Mouse (Mus musculus) cerebellum, adult 2 months (tissue): ENCODE measurements around the gene Pard6a. TPM values are rescaled to one million over a fixed set of nuclear protein-coding genes. Genes with fewer than 3 reads are reported as not detected.
A peak's percentile ranks its signal among the peaks of the same experiment; 100 is the strongest.

ENCODE experiments used
- DNase-seq, 2 experiments: peaks; one replicate each; pipeline ENCODE4 v3.0.0; 2021
- H3K27ac ChIP-seq: fragments of 200-500 bp; 2 replicates; pipeline ENCODE4 v1.5.1; 2012; ENCODE audit warnings: low read length, control low read depth, inconsistent platforms; ENCODE audit not compliant: insufficient read depth
- H3K27me3 ChIP-seq: fragments of 200-500 bp; 2 replicates; pipeline ENCODE4 v1.6.1; 2012; ENCODE audit warnings: inconsistent platforms, mild to moderate bottlenecking, low read length, moderate library complexity; ENCODE audit not compliant: control insufficient read depth, insufficient read depth
- H3K4me1 ChIP-seq: fragments of 200-500 bp; 2 replicates; pipeline ENCODE4 v1.6.1; 2011; ENCODE audit warnings: low read length; ENCODE audit not compliant: control insufficient read depth, insufficient read depth
- H3K4me3 ChIP-seq: fragments of 200-500 bp; replicated peaks from 2 replicates; pipeline ENCODE3; 2011; ENCODE audit warnings: mild to moderate bottlenecking, low read depth, low read length, control low read depth; ENCODE audit not compliant: insufficient read depth
- CTCF ChIP-seq: fragments of 200-500 bp; IDR thresholded peaks from 2 replicates; pipeline ENCODE4 v1.5.1; 2011; ENCODE audit warnings: low read depth, mild to moderate bottlenecking, control low read depth, low read length, moderate library complexity, borderline replicate concordance; ENCODE audit not compliant: insufficient read depth
- POLR2A ChIP-seq: fragments of 200-500 bp; IDR thresholded peaks from 2 replicates; pipeline ENCODE4 v1.6.1; 2011; ENCODE audit warnings: low read length, control low read depth, borderline replicate concordance; ENCODE audit not compliant: insufficient read depth
- WGBS: fragments of 180-500 bp; shearing (Covaris S2); methylation state at CpG from one replicate; pipeline ENCODE4 v1.1.7; 2018; 5-methylcytosine and 5-hydroxymethylcytosine counted together
- polyA plus RNA-seq: library from polyadenylated mRNA; depleted of rRNA; stranded (reverse); fragments of >200 nt; gene quantifications from 2 replicates; pipeline ENCODE4 v1.2.3, GENCODE M21; 2012

The Pard6a gene
- polyA plus RNA-seq, 1 experiment = 128 TPM

DNA sequence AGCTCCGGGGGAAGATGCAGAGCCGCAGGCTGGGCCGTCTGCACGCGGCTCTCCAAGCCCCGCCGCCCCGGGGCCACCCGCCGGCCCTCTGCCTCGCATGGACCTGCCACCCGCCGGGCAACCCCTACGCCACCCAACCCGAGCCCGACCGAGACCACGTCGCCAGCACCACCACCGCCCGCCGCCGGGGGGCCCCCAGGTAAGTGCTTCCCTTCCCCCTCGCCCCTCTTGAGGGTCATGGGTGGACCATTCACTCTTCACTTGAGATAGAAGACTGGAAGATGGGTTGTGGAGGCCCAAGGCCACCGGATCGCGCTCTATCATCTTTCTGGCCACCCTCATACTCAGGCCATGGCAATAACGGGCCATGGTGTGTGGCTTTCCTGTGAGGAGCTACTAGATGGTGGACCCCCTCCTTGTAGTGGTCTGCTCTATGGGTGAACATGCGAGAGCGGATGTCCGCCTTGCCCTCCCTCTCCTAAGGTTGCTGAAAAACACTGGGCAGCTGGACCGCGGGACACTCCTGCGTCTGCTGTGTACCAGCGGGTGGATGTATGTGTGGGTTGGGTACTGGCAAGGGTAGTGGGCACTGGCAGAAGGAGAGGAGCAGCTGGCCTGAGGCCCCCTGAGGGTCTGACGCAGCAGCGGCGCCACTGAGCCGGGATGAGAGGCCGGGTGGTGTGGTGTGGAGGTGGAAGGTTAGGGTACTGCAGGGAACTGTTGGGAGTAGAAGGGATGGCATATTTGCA, 6.7 kb upstream of the Pard6a start:
- DNase-seq = peak; percentile 75 to 79
- peak overlapping the region; percentile 89 for H3K4me3 ChIP-seq
- no peaks in the 10 kb centered on the region for H3K27me3 ChIP-seq
- 1% methylated on average over 40 of the region's 40 CpGs for WGBS
- H3K27ac ChIP-seq = peak overlapping the region; percentile 86
- peaks cover 20% of the 10 kb centered on the region for H3K4me1 ChIP-seq
- TF ChIP-seq CTCF = peak; percentile 35; the same call in 1 of the 2 replicates
- TF ChIP-seq POLR2A = 0 out of 2 replicates have a peak, but pooled peaks have one; percentile 5

DNA sequence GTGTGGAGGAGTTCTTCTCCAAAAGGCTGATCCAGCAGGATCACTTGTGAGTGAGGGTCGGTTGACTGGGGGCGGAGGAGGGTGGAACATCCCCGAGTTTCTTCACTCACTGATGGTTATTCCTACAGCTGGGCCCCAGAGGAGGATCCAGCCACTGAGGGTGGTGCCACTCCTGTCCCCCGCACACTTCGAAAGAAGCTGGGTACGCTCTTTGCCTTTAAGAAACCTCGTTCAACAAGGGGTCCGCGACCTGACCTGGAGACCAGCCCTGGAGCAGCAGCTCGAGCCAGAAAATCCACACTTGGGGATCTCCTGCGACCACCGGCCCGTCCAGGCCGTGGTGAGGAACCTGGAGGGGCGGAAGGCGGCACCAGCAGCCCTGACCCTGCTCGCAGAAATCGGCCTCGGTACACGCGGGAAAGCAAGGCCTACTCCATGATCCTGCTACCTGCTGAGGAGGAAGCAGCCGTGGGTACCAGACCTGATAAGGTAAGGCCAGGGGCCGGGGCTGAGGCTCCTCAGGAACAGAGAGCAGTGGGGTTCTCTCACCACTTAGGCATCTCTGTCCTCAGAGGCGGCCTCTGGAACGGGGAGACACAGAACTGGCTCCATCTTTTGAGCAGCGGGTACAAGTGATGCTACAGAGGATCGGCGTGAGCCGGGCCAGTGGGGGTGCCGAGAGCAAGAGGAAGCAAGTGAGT, 5.7 kb upstream of the Pard6a start:
- peak in 1 of 2 experiments; percentile 51 for DNase-seq
- Histone ChIP-seq H3K27ac (peak overlapping the region; percentile 86), H3K4me1 (peaks cover 27% of the 10 kb centered on the region), H3K27me3 (no peaks in the 10 kb centered on the region), H3K4me3 (peak overlapping the region; percentile 89)
- TF ChIP-seq POLR2A (no peak), CTCF (no peak)
- WGBS = 23% methylated on average over 30 of the region's 30 CpGs

DNA sequence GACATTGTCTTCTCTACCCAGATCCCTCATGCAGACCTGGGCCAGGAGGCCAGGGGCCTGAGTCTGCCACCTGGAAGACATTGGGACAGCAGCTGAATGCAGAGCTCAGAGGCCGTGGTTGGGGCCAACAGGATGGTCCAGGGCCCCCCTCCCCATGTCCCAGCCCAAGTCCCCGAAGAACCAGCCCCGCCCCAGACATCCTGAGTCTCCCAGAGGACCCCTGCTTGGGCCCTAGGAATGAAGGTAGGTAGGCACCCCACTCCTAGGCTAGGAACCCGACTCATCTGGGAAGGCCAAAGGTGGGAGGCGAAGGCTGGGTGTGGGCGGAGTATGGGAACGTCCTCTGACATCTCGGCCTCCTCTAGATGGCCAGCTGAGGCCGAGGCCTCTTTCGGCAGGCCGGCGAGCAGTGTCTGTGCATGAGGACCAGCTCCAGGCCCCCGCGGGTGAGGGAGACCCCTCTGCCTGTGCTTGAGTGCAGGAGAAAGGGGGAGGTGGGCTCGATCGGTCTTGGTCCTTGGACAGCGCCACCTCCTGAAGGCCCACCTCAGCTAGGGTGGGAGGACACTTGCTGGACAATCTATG, 3.7 kb upstream of the Pard6a start:
- Histone ChIP-seq H3K27me3 (no peaks in the 10 kb centered on the region), H3K4me3 (no peak overlapping the region), H3K4me1 (peaks cover 27% of the 10 kb centered on the region), H3K27ac (no peak overlapping the region)
- no peak for TF ChIP-seq POLR2A
- no peak for DNase-seq
- 86% methylated on average over 17 of the region's 17 CpGs for WGBS

DNA sequence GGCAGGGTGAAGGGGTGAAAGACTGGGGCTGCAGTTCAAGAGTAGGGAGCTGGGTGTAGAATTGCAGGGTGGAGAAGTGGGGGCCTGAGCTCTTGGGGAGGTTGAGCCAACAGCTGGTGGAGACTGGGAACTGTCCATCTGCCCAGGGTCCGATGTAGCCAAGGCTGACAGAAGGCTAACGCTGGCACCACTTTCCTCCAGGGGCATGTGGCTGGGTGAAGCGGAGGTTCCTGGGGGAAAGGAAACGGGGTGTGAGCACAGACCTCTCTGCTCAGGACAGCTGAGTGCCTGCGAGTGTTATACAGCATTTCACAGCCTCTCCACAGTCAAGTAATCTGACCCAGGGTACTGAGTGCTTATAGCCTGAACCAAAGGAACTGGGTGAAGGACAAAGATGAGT, 2.2 kb upstream of the Pard6a start:
- WGBS = 15% methylated on average over 5 of the region's 5 CpGs
- no peak for DNase-seq
- Histone ChIP-seq H3K27ac (no peak overlapping the region), H3K4me3 (no peak overlapping the region), H3K4me1 (peaks cover 39% of the 10 kb centered on the region), H3K27me3 (no peaks in the 10 kb centered on the region)
- no peak for TF ChIP-seq POLR2A
- TF ChIP-seq CTCF = no peak

DNA sequence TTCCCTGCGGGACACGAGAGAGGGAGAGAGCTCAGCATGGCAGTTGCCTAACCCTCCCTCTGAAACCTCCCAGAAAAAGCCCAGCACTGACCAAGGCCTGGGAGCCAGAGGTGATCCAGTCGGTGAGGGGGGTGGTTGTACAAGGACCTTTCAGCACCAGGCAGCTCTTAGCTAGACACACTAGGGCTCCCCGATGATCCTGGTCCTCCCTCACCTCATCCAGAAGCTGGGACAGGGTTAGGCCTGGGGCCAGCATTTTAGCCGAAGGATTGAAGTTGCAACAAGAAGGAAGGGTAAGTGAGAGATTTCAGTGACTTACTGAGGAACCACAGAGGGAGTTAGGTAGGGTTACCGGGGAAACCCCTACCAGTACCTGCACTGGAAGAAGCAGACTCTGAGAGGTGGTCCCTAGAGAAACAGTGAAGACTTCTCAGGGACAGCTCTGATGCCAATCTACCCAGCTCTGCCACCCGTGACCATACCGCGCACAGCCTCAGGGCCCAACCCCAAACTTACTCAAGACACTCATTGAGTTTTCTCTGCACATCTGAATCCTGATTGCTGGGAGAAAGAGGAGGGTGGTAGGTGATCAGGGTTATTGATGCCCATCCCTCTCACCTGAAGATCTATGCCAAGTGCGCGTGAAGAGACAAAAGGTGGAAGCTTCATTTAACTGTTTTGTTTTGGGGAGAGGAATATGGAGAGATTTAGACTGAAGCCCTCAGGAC, 1.3 kb upstream of the Pard6a start:
- Histone ChIP-seq H3K27me3 (no peaks in the 10 kb centered on the region), H3K27ac (no peak overlapping the region), H3K4me1 (peaks cover 49% of the 10 kb centered on the region), H3K4me3 (no peak overlapping the region)
- WGBS = 73% methylated on average over 11 of the region's 11 CpGs
- DNase-seq = no peak
- TF ChIP-seq POLR2A (no peak), CTCF (no peak)

DNA sequence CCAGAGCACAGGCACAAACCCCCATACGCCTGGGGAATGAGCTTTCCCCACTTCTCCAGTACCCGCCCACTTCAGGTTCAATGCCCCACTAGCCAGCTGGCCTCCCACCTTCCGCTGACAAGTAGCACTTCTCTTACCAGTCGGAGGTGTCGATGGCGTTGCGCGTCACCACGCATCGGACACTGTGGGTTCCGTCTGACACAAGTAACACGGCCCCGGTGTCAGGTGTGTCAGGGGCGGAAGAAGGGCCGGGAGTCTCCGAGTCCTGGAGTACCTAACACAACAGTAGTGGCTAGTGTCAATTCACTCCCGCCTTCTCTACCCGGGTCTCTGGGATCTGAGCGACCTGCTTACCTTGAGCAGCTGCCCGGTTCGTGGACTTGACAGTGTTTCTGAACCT, 382 bp upstream of the Pard6a start:
- DNase-seq = peak in 1 of 2 experiments; percentile 72
- H3K27ac ChIP-seq = peak overlapping the region; percentile 27; the same call in 1 of the 2 replicates
- TF ChIP-seq CTCF (no peak), POLR2A (no peak)
- H3K4me3 ChIP-seq = peak overlapping the region; percentile 84
- peaks cover 46% of the 10 kb centered on the region for H3K4me1 ChIP-seq
- WGBS = under 1% methylated on average over 21 of the region's 21 CpGs
- H3K27me3 ChIP-seq = no peaks in the 10 kb centered on the region

DNA sequence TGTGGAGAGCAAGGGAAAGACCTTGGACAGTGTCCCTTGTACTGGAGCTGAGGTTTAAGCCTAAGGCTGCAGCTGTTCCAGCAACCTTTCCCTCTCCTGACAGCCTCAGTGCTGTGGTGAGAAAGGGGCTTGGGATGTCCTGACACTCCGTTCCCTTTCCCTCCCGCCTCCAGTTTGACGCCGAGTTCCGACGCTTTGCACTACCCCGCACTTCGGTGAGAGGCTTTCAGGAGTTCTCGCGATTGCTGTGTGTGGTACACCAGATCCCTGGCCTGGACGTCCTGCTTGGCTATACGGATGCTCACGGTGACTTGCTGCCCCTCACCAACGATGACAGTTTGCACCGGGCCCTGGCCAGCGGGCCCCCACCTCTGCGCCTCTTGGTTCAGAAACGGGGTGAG, 1.1 kb downstream of the Pard6a start:
- peak overlapping the region; percentile 99 for H3K4me3 ChIP-seq
- H3K27me3 ChIP-seq = no peaks in the 10 kb centered on the region
- DNase-seq = peak; percentile 56 to 62
- no peak for TF ChIP-seq CTCF
- peaks cover 46% of the 10 kb centered on the region for H3K4me1 ChIP-seq
- WGBS = 15% methylated on average over 18 of the region's 18 CpGs
- peak overlapping the region; percentile 98 for H3K27ac ChIP-seq
